Mouse (Mus musculus) adrenal gland, postnatal 10 days (tissue): Measurements from ENCODE around the gene Cdc42se1. TPM values are rescaled to one million over a fixed set of nuclear protein-coding genes. Genes with fewer than 3 reads are reported as not detected.

ENCODE experiments used
- DNase-seq: peaks from one replicate; pipeline ENCODE4 v3.0.0; 2021; ENCODE audit warnings: mixed read lengths
- total RNA-seq, 2 experiments: library from RNA; stranded (reverse); gene quantifications; 2 replicates each; pipeline ENCODE4 v1.2.3; 2021

Gene Cdc42se1
- total RNA-seq, 2 experiments from 2014 or later = 62.4 to 69.7 TPM

DNA sequence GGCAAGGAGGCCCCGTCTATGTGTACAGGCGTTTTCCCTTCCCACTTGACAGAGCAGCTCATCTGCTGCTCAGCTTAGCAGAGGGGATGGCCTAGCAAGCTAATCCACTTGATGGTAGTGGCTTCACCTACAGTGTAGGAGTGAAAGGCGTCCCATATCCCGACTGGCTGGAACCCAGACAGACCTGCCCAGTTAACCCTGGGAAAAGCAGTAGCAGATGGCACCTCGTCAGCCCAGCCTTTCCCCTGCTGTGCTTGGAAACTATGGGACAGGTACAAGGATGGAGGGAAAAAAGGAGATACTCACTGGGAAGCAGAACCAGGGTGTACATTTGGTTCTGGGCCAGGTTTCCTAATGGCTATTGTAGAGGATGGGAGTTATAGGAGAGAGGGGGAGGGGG is 21.8 kb downstream of the Cdc42se1 start:
- no peak for DNase-seq

GRCm38 (mm10) chr3:95250783-95251424 is 22.4 kb downstream of the Cdc42se1 start, which contains the start of gene Bnipl:
Gene Bnipl (minus strand): TSS chr3:95251193.
- no peak for DNase-seq

DNA sequence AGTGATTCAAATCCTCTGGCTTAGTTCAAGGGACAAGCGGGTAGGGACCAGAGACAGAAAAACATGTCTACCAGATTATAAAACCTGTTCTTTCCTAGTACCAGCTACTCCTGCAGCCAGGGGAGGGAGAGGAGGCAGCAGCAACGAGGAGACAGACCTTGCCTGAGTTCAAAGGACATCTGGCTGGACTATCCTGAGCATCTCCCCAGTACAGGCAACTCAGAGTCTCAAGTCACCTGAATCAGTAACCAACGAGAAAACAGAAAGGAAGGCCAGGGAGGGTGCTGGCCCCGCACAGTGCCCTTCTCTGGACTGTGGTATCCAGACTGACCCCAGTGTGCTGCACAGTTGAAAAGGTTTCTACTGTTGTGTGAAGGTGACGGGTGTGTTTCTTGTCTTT is 28.4 kb downstream of the Cdc42se1 start:
- no peak for DNase-seq

DNA sequence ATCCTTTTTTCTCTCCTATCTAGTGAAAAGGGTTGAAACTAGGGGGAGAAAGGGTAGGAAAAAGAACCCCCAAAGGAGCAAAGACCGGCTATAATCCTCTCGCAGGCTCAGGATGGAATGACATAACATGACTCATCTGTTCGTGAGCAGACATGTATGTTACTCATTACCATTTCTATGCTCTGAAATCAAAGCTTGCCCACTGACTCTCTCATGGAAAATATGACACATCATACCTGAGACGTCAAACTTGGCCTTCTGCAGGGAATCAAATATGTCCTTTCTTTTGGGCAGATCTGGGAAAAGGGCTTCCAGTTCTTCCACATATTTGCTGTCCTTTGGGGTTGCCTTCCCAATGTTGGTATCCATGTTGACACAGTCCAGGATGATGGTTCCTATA is 33.4 kb downstream of the Cdc42se1 start:
- no peak for DNase-seq

GRCm38 (mm10) chr3:95263089-95263739 is 34.7 kb downstream of the Cdc42se1 start:
- peak; percentile 83 for DNase-seq

DNA sequence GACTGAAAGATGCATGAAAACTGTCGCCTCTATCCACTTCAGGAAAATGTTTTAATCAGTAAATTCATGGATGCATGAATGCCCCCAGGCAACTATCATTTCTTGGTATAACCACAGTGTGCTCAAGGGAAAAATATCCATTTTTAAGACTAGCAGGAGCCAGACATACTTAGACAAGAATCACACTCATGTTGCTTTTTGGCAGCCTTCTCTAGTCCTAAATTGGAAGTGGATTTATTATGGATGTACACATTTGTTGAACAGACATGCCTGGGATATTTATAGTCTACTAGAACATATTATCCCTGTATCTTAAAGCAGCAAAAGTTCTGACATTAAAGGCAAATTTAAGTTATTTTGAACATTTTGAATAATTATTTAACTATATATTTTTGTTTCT is 36.2 kb downstream of the Cdc42se1 start:
- DNase-seq = no peak

DNA sequence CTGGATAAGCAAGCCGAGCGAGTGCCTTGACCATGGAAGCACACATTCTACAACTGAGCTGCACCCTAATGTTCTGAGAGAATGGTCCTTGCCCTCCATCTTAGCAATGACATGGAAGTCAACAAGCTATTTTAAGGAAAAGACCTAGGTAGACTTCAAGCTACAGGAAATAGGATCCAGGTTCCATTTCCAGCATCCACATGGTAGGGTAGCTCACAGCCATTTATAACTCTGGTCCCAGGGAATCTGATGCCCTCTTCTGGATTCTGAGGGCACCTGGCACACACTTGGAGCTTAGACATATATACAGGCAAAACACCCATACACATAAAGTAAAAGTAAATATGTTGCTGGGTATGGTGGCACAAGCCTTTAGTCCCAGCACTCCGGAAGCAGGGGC is 37.5 kb downstream of the Cdc42se1 start:
- DNase-seq = no peak

GRCm38 (mm10) chr3:95267855-95268254 is 39.3 kb downstream of the Cdc42se1 start:
- peak; percentile 53 for DNase-seq

DNA sequence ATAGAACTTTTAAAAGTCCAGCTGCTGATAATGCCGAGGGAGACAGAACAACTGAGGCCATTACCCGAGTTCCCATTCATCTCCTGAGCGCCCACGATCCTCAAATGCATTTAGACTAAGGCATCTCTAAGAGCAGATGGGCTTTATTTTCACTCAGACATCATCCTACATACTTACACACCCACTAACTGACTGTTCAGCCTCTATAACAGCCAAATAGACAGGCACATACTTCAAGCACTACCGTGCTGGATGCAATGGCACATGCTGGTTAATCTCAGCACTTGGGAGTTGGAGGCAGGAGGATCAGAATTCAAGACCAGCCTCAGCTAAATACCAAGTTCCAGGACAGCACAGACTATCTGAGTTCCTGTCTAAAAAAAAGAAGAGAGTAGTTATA is 41.3 kb downstream of the Cdc42se1 start:
- DNase-seq = no peak

GRCm38 (mm10) chr3:95270766-95271364 is 42.3 kb downstream of the Cdc42se1 start:
- peak; percentile 58 for DNase-seq

DNA sequence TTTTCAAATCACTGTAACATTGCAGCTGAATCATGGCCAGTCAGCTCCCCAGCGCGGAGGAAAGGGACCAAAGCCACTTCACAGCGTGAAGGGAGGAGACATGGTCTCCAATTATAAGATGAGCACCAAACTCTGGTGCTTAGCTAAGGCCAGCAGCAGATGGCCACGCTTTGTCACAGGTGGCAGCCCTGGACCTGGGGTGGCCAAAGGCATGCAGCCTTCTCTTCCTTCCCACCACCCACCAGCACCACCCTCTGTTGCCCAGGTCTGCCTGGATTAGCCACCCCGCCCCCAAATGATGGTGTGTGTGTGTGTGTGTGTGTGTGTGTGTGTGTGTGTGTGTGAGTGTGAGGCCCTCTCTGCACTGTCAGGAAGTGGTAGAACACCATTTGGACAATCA is 44.9 kb downstream of the Cdc42se1 start:
- DNase-seq = no peak

- no peak for DNase-seq
These were observed 45.9 kb downstream of the Cdc42se1 start for GRCm38 (mm10) chr3:95274453-95274852.

DNA sequence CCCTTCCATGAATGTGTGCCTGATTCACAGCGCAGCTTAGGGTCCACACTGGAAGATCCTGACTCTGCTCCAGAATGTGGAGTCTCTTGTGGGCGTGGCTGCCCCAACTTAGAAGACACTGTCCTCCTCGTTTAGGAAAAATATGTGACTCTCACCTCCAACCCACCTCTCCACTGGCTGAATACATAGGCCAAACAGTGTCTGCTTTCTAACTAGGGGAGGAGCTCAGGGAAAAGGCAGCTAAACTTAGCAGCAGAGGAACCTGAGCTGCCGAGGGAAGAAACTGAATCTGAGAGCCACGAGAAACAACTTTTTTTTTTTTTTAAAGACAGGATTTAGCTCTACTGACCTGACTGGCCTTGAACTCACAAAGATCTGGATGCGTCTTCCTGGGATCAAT is 46.6 kb downstream of the Cdc42se1 start:
- DNase-seq = no peak

GRCm38 (mm10) chr3:95276428-95276934 is 47.9 kb downstream of the Cdc42se1 start:
- no peak for DNase-seq

DNA sequence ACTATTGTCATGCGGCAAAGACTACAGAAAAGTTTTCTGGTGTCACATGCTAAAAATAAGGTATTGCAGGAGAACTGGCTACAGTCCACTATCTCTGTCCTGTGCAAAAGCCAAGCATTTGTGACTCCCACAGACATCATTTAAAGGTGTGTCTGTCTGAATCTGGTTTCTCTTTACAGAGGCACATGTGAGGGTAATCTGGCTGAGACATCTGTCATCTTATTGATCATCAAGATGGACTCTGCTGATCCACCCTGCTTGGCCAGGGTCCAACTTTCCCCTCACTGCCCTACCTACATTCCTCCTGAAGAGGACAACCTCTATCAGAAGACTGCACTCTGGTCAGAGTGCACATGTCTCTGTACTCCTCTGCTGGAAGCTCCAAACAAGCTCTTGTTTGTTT is 48.6 kb downstream of the Cdc42se1 start:
- no peak for DNase-seq

DNA sequence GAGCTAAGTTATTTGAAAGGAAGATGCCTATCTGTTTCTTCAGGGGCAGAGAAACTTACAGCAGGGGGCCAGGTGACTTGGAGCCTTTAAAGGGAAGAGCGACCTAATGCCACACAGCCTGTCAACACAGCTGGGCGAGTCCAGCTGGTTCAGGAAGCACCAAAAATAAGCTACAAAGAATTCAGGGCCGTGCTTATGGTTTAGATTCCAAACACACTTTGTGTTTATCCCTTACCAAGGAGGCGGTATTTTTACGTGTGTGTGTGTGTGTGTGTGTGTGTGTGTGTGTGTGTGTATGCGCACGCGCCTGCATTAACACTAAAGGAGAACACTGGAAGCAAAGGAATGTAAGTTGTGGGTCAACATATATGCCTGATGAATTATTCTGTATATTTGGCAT is 52.2 kb downstream of the Cdc42se1 start:
- peak; percentile 45 for DNase-seq

DNA sequence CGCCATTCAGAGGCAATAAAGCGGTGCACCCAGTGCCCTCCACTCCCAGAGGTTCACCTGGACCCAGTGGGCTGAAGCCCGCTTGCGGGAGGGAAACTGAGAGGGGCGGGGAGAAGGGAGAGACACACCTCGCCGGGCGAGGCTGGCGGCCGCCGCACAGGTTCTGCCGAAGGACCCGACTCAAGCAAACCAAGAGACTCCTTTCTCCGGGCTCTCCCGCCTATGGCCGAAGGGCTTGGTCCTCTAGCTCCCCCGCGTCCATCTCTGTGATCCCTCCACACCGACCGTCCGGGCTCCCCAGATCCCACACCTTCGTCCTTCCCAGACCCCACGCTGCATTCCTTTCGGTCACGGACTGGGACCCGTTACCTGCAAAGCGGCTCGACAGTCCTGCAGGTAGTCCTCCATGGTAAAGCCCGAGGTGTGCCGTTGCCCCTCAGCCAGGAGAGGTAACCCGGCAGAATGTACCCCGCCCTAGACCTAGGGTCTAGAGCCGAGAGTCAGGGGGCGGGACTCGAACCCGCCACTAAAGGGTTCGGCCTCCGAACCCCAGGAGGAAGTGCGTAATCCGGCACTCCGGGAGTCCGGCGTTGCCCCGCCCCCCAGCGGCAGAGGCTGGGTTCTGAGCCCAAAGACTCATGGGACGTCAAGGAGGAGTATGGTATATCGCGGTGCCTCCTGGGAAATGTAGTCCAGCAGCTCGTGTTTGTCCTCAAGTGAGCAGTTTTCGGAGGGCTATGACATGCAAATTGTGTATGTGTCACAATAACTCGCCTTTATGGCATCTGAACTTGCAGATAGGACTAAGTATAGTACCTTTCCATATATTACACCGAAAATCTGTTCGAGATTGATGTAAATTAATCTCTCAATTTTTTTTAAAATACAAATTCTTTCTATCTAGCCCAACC is 52.9 kb downstream of the Cdc42se1 start, which contains the start of the genes Mindy1 and Prune1:
Mindy1 (plus strand) TSS at position 130 of the 911 bp plus-strand sequence.
Prune1 (minus strand) TSS at position 861 of the 911 bp plus-strand sequence.
- peak; percentile 99 for DNase-seq

GRCm38 (mm10) chr3:95282381-95282864 is 53.9 kb downstream of the Cdc42se1 start:
- peak; percentile 70 for DNase-seq

GRCm38 (mm10) chr3:95282865-95283588 is 54.5 kb downstream of the Cdc42se1 start:
- DNase-seq = peak; percentile 84

GRCm38 (mm10) chr3:95283589-95283941 is 55.0 kb downstream of the Cdc42se1 start:
- no peak for DNase-seq

DNA sequence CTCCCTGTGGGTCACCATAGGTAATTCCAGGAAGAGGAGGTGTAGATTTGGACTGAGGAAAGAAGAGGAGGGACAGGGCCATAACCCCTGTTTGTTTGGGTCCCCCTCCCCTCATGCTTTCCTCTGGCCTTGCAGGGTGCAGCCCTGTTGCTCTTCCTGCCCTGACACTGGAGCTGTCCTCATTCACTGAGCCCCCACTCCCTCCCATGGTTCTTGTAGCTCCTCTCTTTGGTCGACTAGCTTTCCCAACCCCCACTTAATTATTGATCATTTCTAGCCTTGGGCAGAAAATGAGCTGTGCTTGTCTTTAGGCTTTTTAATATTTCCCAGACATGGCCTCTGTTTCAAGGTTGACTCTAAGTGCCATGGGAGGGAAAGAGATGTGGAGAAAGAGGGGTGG is 55.5 kb downstream of the Cdc42se1 start:
- no peak for DNase-seq
